Mouse (Mus musculus): ENCODE results near the gene Ccl11.
A peak's percentile ranks its signal among the peaks of the same experiment; 100 is the strongest.

The Ccl11 gene

DNA sequence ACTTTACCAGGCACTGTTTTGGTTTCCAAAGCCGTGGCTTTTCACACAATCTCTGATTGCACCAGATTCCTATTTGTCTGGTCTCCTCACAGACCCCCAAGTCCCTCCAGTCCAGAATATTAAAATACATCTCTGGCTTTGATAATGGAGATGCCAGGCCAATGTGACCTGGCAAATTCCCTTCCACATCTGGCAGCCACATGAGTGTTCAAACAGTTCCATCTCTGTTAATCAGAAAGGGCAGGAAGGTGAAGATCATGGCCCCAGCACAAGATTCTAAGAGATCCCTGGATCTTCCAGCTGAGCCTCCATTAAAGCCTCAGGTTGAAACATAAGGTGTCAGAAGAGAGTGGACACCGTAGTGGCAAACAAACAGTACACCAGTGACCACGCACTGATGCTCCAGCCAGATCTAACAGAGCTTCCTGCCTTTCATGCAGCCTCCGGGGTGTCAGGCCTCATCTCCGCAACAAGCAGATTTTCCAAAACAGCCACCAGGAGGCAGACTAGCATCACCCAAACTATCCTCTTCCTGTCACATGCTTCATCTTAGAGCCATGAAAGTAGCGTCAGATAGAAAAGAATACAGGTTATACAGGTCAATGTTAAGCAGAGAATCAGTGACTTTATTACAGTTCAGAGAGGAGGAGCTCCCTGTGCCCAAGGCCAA lies 9.7 kb upstream of the Ccl11 start:
- no peak for DNase-seq (ENCODE audit: extremely low read depth, low read depth, low spot score)

DNA sequence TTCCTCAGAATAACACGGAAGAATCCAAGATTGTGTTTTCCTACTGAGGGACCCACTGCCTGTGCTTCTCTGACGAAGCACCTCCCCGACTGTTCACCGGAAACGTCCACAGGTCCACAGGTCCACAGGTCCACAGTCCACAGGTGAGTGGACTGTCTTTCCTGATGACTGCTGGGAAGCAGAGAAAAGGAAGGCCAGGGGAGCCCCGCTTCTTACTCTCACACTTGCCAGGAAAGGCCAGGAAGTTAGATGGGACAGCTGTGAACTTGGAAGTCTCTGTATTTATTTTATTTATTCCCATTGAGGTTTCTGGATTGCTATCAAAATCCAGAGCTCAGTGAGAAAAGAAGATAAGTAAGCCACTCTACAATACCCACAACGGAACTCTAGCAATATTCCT lies 3.8 kb upstream of the Ccl11 start:
- no peak for DNase-seq (ENCODE audit: extremely low read depth, low read depth, low spot score)

DNA sequence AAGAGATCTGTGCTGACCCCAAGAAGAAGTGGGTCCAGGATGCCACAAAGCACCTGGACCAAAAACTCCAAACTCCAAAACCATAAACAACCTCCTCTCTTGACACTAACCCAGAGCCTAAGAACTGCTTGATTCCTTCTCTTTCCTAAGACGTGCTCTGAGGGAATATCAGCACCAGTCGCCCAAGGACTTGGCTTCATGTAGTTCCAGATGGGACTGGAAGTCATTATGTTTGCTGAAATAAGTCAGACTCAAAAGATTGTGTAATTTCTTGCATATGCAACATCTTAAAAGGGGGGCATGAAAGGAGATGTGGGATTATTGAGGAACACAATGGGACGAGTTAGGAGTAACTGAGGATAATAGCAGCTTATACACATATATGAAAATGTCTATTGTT lies 4.6 kb downstream of the Ccl11 start:
- no peak for DNase-seq (ENCODE audit: extremely low read depth, low read depth, low spot score)

DNA sequence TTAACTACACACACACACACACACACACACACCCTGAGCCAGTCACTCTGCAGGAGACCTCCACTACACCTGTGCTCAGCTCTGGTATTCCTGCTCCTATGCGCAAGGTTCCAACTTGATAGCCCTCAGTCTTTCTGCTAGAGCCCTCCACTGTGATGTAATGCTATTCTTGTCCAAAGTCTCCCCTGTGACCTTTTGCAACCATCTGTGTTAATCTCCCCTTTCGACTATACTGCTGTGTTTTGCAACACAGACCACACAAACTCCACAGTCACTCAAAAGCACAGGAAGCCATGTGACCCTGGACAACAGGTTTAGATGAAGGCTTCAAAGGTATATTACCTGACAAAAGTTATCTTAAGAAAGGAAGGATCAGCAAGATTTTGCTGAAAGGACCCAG lies 5.8 kb downstream of the Ccl11 start:
- no peak for DNase-seq (ENCODE audit: extremely low read depth, low read depth, low spot score)

DNA sequence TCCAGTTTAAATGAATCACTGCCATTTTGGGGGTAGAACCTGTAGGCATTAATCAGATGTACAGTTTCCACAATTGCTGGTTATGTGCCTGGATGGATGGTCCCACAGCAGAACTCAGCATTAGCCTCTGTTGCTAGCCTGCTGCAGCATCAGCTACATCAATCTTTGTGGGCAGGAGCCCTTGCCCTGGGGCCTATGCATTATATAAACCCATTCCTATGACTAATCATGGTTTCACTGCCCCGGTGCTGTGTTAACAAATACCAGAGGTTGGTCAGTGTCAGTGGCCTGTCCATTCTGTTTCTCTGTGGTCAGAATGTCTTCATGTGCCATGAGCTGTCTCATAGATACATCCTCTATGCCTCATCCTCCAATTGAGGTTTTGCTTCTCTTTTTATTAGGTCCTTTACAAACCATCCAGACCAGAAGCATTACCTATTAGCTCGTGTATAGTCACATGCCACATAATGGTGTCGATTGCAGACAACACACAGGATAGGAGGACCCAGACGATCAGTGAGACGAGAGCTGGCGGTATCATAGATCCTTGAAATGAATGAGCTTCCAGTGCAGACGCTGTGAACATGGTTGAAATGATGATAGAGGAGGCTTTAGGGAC lies 9.4 kb downstream of the Ccl11 start:
- no peak for DNase-seq (ENCODE audit: extremely low read depth, low read depth, low spot score)

DNA sequence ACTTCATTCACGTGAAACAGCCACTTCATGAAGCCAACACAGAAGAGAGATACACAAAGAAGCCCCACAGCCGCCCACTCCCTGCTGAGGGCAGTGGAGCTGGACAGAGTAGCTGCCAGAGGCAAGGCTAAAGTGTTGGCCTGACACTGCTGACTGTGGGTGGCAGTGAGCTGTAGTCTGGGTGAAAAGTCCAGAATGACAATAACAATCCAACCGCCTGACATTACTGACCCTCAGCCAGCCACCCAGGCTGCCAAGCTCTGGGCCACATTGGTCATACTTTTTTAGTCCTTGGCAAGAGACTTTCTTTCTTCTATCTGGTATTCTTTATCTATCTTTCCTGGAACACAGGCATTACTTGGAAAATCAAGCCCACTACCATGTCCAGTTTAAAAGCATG lies 13.5 kb downstream of the Ccl11 start:
- no peak for DNase-seq (ENCODE audit: extremely low read depth, low read depth, low spot score)

DNA sequence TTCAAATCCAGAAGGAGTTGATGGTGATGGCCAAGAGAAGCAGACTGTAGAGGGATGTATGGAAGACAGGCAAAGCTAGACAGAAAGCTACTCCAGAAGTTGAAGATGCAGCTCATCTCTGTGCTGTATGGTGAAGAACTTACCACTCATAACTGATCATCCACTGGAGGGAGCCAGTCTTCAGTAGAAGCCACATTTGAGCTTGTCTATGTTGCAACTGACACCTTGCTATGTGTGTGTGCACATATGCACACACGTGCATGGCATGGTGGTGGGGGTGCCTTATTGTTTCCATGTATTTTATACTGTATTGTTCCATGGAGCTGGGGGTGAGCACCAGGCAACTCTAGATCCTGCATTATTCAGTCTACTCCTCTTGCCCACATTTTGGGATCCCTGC lies 14.8 kb downstream of the Ccl11 start:
- no peak for DNase-seq (ENCODE audit: extremely low read depth, low read depth, low spot score)

DNA sequence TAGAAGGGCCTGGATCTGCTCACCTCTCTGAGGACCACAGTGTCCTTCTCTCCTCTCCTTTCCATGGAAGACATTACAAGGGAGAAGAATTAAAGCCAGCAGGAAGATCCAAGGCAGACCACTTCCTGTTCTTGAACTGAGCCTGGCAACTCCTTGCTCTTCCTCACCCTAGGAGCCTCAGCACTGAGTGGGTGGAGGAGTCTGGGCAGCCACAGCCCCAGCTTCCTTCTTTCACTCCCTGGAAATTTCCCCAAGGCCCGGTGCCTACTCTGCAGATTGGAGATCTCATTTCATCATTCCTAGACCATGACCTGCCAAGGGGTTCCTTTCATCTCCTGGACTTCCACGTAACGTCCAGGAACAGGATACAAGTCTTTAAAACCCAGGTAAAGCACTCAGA lies 15.4 kb downstream of the Ccl11 start:
- DNase-seq (ENCODE audit: extremely low read depth, low read depth, low spot score): no peak

DNA sequence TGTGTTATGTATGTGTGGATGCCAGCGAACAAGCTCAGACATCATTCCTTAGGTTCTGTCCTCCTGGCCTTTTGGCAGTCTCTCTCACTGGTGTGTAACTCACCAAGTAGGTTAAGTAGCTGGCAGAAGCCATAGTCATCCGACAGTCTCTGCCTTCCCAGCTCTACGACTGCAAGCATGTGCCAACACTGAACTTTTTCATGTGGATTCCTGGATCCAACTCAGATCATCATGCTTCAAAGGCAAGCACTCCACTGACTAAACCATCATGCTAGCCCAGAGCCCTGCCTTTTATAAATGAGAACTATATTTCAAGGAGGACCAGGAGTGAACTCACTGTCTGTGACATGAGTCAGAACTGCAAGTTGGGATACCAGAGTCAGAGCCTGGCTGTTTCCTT lies 16.1 kb downstream of the Ccl11 start:
- DNase-seq (ENCODE audit: extremely low read depth, low read depth, low spot score): peak; percentile 34

DNA sequence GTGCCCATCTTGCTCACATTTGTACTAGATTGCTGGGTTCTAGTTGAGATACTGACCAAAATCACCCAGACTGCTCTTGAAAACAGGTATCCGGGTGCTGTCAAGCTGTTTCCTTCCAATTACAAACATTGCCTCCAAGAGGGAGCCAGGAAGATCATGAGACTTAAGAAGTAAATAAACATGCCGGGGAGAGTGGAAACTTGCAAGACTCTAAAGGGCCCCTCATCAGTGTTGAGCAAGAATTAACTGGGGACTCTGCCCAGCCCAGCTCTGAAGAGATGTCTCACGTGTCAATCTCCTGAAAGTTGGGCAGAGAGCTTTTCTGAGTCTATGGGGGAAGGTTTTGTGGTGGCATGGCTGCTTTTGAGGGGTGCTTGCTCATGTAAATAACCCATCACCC lies 19.4 kb downstream of the Ccl11 start:
- no peak for DNase-seq (ENCODE audit: extremely low read depth, low read depth, low spot score)

DNA sequence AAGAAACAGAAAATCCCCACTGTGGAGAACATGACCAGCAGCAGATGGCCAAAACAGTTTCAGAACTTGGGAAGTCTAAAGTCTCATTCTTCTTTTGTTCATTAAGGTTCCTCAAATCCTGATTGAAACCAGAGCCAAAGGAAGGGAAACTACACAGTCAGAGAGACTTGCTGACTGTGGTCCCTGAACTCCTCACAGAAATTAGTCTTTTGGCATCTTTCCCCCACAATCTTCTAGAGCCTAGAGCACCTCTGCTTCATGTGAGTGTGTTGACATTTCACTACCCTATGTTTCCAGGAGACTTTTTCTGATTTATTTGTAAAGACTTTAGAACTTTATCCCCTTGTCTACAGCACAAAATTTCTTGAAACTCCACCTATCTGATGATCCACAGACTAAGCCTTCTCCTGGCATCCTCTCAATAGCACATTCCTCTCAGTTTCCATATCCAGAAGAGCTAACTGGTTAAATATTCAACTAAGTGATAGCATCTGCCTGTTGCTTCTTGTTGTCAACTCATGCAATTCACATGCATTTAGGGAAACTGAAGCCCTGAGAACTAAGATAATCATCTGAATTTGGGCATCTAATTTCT lies 20.6 kb downstream of the Ccl11 start:
- no peak for DNase-seq (ENCODE audit: extremely low read depth, low read depth, low spot score)

DNA sequence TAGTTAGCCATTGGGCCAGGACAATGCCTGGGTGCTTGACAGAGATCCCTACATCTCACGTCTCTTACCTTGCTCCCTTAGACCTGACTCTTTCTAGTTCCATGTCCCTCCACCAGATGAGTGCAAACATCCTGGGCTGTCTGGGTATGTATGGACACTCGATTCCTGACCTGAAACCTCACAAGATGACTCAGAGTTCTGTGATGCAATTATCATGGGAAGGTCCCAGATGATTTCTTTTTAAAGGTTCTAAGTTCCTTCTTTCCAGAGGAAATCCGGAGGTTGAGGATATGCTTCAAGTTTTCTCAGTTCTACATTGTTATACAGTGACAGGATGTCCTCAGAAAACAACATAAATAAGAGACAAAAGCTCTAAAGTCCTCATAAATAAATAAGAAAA lies 23.2 kb downstream of the Ccl11 start:
- DNase-seq (ENCODE audit: extremely low read depth, low read depth, low spot score): no peak

DNA sequence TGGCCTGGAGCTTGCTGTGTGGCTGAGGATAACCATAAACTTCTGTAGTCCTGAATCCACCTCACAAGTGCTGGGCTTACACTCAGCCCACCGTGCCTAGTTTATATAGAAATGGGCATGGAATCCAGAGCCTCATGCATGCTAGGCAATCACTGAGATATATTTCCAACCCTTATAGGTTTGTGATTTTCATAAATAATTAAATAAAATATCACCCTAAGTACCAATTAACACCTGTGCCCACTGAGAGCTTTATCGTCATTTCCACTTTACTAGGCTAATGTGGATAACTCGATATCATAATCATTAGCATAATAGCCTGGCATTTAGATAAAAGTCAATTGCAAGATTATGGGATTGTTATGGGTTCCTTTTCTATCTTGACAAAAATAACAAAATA lies 26.7 kb downstream of the Ccl11 start:
- DNase-seq (ENCODE audit: extremely low read depth, low read depth, low spot score): no peak

DNA sequence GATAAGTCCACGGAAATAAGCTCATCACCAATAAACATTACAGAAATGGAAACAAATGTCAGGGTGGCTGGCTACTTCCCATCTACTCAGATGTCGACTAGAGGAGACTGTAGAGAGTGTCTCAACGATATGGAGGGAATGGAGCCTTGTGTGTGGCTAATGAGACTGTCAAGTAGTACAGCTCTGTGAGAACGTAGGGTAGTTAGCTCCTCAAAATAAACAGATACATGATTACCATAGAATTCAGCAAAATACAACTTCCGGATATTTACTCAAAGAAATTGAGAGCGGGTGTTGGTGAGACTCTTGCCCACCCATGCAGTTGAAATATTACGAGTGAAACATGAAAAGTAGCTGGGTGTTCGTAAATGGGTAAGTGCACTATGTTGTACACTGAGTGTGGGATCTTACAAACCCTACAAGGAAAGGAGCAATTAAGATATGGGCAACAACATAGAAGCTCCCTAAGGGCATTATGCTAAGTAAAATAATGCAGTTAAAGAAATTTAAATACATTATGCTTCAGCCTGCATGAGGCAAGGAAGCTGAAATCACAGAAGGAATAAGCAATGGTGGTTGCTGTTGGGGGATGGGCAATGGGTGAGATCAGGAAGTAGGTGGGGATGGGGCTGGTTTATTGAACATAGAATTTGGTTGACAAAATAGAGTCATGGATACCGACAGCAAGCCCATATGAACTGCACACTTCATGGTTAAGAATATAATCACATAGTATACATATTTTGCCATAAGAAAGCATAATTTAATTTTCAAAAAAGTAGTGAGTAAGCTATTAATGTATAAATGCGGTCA lies 42.1 kb downstream of the Ccl11 start:
- DNase-seq (ENCODE audit: extremely low read depth, low read depth, low spot score): no peak

DNA sequence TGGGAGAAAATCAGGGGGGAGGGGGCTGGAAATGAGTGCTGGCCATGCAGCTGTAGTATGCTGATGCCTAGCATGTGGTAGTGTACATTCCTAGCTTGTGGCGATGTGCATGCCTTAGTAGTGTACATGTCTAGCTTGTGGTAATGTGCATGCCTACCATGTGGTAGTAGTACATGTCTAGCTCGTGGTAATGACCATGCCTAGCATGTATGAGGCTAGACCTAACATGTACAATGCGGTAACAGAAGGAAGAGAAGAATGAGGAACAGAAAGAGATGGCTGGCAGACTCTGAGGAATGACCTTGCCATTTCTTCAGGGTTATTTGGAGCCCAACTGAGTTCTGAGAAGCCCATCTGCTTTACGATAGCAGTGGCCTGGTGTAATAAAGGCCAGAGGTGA lies 43.5 kb downstream of the Ccl11 start:
- DNase-seq (ENCODE audit: extremely low read depth, low read depth, low spot score): no peak

DNA sequence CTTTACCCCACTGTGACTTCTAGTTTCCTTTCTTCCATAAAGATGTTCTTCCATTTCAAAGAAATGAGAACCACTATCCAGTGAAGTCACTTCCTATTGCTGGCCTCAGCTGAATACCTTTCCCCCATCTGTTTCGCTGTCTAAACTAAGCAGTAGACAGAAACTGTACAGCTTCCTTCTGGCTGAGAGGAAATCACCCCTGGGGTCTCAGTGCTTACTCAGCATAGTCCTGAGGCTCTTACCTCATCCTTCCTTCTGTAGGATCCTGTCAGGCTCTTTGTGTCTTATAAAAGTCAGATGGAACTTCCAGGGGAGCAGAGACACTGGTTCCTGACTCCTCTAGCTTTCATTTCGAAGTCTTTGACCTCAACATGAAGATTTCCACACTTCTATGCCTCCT lies 43.9 kb downstream of the Ccl11 start, which contains the start of gene Ccl12:
Ccl12 (plus strand) TSS at position 317 of the 400 bp plus-strand sequence.
- no peak for DNase-seq (ENCODE audit: extremely low read depth, low read depth, low spot score)

DNA sequence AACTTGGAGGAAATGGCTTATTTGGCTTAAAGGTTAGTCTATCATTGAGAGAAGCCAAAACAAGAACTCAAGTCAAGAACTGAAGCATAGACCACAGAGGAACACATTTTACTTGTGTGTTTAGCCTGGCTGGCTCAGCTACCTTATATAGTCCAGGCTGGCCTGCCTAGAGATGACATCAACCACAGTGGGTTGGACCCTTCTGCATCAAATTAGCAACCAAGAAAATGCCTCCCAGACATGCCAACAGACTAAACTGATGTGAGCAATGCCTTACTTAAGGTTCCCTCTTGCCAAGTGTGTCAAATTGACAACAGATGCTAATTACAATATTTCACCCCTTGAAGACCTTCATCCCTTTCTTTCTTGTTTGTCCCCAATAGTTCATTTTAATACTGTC lies 52.0 kb downstream of the Ccl11 start:
- no peak for DNase-seq (ENCODE audit: extremely low read depth, low read depth, low spot score)

DNA sequence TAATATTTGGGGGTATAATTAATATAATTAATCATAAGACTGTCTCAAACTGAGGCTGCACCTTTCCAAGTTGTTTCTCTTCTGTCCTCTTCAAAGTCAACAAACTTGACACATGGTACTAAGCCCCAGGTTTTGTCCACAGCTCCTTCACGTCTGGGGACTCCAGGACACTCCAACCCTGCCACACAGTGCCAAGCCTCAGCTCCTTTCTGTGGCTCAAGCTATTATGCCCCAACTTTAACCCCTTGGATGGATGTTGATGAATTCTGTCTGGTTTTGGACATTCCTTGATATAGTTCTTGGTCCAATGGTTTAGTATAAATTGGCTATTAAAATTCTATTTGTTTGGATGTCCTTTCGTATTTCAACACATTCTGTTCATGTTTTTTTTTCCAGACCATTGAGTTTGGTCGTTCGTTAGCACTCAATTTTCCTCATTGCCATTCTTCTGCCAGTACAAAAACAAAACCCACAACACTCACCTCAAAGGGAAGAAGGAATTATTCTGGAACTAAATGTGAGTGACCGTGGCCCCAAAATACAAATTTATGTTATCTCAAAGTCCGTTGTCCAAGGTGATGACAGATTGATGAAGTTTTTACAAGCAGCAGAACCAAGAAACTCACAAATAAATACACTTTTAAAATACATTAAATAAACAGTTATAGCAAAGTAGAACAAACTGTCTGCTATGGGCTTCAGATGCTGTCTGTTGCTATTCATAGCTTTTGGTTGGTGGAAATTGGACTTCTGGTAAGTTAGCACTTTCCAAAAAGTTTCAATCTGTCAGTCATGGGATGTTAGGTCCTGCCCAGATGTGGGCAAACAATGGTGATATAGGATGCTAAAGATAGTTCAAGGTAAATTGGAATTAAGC lies 53.0 kb downstream of the Ccl11 start:
- DNase-seq (ENCODE audit: extremely low read depth, low read depth, low spot score): no peak
